Mouse (Mus musculus) urinary bladder, postnatal 4 days (tissue): ENCODE results near the gene Gm45808.
A peak's percentile ranks its signal among the peaks of the same experiment; 100 is the strongest.
"Not testable (repeated sequence)": the region's sequence is repeated elsewhere in the genome, so short reads cannot be mapped to it uniquely, and the experiment has no call there.

Experiments
- DNase-seq, 2 experiments: peaks; one replicate each; pipeline ENCODE4 v3.0.0; 2021 to 2022; ENCODE audit warnings: low spot score in 2 of 2

Gm45808 gene

GRCm38 (mm10) chr7:45509181-45509882, 22.7 kb upstream of the Gm45808 start:
- DNase-seq: no peak

- DNase-seq: no peak
Measured at GRCm38 (mm10) chr7:45508561-45508960, 21.9 kb upstream of the Gm45808 start.

- no peak for DNase-seq
Measured at GRCm38 (mm10) chr7:45507583-45507982, 21.0 kb upstream of the Gm45808 start.

GRCm38 (mm10) chr7:45498427-45498826, 11.8 kb upstream of the Gm45808 start:
- no peak for DNase-seq

GRCm38 (mm10) chr7:45494548-45494947, 7.9 kb upstream of the Gm45808 start:
- DNase-seq: no peak

GRCm38 (mm10) chr7:45492951-45493350, 6.3 kb upstream of the Gm45808 start:
- DNase-seq: no peak

- DNase-seq: no peak
Measured at GRCm38 (mm10) chr7:45492225-45492844, 5.7 kb upstream of the Gm45808 start.

- no peak for DNase-seq
Measured at GRCm38 (mm10) chr7:45491264-45491663, 4.7 kb upstream of the Gm45808 start.

GRCm38 (mm10) chr7:45490822-45491221, 4.2 kb upstream of the Gm45808 start:
- DNase-seq: no peak

GRCm38 (mm10) chr7:45489578-45489977, 3.0 kb upstream of the Gm45808 start:
- DNase-seq: no peak

GRCm38 (mm10) chr7:45488293-45489204, 1.9 kb upstream of the Gm45808 start, which contains the start of gene Dhdh:
Gene Dhdh (minus strand): TSS chr7:45488805.
- DNase-seq: peak; percentile 61 to 69

- DNase-seq: no peak
Measured at GRCm38 (mm10) chr7:45487861-45488292, 1.3 kb upstream of the Gm45808 start.

GRCm38 (mm10) chr7:45486158-45486557, 453 bp downstream of the Gm45808 start:
- no peak for DNase-seq

- not testable (repeated sequence) for DNase-seq
Measured at GRCm38 (mm10) chr7:45484985-45485384, 1.6 kb downstream of the Gm45808 start.

- no peak for DNase-seq
Measured at GRCm38 (mm10) chr7:45482166-45482565, 4.4 kb downstream of the Gm45808 start.

- DNase-seq: no peak
Measured at GRCm38 (mm10) chr7:45481374-45481927, 5.2 kb downstream of the Gm45808 start, which contains the start of gene Tulp2. Gene Tulp2 (plus strand): TSS chr7:45481877.

- DNase-seq: not testable (repeated sequence)
Measured at GRCm38 (mm10) chr7:45480310-45480709, 6.3 kb downstream of the Gm45808 start.

GRCm38 (mm10) chr7:45478774-45479173, 7.8 kb downstream of the Gm45808 start:
- no peak for DNase-seq

GRCm38 (mm10) chr7:45477003-45477402, 9.6 kb downstream of the Gm45808 start:
- no peak for DNase-seq

GRCm38 (mm10) chr7:45476453-45476852, 10.2 kb downstream of the Gm45808 start:
- DNase-seq: no peak

- DNase-seq: no peak
Measured at GRCm38 (mm10) chr7:45475291-45475969, 11.2 kb downstream of the Gm45808 start.
